Mouse (Mus musculus) T-cell, adult 2 months (primary cell): ENCODE measurements around the gene Vgf.

Source experiments
- DNase-seq: peaks from one replicate; pipeline ENCODE4 v3.0.0; 2022; ENCODE audit warnings: low spot score

The Vgf gene

DNA sequence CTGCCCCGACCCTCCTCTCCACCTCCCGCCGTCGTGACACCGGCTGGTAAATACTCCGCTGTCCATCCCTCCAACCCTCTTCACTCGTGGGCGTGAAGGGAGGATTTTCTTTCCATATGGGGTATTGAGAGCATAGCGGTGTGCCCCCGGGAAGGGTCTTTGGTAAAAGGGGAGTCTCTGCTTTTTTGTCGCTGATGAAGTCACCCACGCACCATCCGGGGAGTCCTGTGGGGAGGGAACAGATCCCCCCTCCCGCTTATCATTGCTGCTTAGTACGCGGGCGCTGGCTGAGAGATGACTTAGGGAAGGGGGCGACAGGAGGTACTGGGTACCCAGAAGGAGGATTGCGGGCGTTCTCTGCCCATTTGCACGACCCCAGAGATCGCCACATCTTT is 4.2 kb downstream of the Vgf start:
- DNase-seq = no peak

DNA sequence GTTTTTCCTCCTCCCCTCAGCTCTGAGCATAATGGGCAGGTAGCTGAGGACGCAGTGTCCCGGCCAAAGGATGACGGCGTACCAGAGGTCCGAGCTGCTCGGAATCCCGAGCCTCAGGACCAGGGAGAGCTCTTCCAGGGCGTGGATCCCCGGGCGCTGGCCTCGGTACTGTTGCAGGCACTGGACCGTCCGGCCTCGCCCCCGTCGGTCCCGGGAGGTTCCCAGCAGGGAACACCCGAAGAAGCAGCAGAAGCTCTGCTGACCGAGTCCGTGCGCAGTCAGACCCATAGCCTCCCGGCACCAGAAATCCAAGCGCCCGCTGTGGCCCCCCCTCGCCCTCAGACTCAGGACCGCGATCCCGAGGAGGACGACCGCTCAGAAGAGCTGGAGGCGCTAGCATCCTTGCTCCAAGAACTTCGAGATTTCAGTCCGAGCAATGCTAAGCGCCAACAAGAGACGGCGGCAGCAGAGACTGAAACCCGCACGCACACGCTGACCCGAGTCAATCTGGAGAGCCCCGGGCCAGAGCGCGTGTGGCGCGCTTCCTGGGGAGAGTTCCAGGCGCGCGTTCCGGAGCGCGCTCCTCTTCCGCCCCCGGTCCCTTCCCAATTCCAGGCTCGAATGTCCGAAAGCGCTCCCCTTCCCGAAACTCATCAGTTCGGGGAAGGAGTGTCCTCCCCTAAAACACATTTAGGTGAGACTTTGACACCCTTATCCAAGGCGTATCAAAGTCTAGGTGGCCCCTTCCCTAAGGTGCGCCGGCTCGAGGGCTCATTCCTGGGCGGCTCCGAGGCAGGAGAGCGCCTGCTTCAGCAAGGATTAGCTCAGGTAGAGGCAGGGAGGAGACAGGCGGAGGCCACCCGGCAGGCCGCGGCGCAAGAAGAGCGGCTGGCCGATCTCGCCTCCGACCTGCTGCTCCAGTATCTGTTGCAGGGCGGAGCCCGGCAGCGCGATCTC is 5.2 kb downstream of the Vgf start:
- DNase-seq = no peak

DNA sequence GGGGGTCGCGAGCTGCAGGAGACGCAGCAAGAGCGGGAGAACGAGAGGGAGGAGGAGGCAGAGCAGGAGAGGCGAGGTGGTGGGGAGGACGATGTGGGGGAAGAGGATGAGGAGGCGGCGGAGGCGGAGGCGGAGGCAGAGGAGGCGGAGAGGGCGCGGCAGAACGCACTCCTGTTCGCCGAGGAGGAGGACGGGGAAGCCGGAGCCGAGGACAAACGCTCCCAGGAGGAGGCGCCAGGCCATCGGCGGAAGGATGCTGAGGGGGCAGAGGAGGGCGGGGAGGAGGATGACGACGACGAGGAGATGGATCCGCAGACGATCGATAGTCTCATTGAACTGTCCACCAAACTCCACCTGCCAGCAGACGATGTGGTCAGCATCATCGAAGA is 5.8 kb downstream of the Vgf start:
- DNase-seq = peak; percentile 21

DNA sequence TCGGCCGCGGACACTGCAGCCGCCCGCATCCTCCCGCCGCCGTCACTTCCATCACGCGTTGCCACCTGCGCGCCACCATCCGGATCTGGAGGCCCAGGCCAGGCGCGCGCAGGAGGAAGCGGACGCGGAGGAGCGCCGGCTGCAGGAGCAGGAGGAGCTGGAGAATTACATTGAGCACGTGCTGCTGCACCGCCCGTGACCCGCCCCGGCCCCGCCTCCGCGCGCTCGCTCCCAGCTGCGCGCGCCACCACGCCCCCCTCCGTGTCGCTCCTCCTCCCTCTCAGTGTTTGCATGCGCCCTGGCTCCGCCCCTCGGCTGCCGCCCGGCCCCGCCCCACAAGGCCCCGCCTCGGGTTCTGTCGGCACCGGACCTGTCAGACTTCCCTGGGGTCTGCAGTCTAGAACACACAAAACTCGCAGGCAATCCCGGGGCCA is 6.5 kb downstream of the Vgf start:
- peak; percentile 76 for DNase-seq

DNA sequence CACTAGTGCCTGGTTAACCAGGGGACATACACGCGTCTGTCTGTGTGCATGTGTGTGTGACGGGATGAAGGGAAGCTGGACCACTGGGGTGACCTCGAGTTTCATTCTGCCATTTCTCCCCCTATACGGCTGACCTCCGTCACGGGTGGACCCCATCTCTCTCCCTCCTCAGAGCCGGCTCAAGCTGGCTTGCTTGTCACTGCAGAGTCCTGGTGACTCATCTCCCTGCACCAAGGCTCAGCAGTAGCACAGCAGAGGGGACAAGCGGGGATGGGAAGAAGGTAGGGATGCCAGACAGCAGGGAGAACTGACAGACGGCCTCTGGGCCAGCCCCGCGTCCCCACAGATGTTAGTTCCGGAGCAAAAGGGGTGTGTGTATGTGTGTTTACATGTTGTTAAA is 10.0 kb downstream of the Vgf start:
- no peak for DNase-seq

DNA sequence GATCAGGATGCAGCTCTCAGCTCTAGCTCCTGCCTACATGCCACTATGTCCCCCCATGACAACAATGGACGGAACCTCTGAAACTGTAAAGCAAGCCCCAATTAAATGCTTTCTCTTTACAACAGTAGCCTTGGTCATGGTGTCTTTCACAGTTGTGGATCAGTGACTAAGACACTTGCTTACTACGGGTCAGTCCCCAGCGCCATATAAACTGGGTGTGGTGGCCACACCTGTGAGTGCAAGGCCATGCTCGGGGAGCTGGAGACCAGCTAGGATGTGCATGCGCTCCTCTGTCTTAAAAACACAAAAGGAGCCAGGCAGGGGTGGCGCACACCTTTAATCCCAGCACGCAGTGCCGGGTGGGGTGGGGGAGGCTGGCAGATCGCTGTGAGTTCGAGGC is 13.3 kb downstream of the Vgf start:
- DNase-seq = no peak

DNA sequence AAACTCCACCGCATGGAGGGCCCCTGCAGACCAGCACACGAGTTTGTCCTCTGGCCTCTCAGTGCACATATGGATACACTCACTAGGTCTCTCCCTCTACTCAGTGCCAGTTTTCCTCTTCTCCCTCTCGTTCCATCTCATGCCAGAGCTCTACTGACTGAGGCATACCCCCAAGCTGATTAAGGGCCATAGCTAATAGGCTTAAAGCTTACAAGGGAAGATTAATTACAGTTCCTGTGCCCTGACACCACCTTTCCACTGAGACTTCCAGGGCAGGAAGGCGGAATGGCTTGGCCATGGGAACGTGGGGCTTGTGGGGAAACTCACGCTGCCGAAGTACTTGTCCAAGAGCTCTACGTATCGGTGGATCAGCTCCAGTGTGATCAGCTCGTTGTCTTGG is 15.2 kb downstream of the Vgf start:
- DNase-seq = no peak

DNA sequence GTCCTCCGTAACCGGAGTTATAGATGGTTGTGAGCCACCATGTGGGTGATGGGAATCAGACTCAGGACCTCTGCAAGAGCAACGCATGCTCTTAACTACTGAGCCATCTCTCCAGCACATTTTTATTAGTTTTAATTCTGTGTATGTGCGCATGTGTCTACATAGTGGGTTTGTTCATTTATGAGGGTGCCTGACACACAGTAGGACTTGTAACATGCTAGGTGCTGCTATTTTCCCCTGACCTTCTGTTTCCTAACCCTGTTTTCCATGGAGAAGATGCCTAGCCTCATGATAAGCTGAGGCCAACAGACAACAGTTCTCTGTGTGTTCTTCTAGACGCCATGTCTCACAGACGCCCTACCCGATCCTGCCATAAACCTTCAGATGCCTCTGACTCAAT is 17.8 kb downstream of the Vgf start:
- no peak for DNase-seq

DNA sequence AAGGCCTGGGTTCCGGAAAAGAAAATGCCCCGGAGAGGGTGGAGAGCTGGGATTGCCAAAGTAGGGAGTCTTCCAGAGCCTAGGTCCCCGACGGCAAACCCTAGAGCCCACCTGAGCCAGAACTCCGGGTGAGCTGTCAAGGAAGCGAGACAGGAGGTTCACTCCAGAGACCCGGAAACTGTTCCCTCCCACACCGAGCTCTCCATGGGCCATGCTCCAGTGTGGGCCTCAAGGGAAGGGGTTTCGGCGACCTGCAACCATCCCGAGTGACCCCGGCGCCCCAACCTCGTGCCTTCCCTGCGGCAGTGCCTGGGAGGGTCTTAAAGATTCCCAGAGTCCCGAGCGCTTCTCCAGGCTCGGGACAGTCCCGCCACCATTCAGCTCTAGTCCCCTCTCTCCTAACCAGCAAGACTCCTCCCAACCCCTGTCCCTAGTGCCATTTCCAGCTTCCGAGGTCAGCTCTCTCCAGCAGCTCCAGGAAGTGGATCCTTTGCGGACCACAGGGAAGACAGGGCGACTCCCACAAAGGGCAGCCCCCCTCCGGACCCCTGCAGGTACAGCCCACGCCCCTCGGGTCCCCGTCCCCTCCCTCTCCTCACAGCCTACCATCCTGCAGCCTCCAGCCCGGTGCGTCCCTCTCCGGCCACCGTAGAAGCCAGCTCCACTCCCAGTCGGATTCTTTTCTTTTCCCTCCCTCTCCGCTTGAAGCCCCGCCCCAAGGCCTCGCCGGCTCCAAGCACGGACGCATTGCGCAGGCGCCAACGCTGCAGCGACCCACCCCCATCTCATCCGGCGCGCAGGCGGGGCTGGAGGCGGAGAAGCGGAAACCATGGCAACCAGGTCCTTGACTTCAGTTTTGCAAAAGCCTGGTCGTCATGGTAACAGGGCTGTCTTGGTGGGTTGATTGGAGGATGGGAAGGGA is 19.5 kb downstream of the Vgf start, which contains the start of gene Ap1s1:
Gene Ap1s1 (minus strand): TSS at position 734 of the 922 bp plus-strand sequence.
- DNase-seq = peak; percentile 96

DNA sequence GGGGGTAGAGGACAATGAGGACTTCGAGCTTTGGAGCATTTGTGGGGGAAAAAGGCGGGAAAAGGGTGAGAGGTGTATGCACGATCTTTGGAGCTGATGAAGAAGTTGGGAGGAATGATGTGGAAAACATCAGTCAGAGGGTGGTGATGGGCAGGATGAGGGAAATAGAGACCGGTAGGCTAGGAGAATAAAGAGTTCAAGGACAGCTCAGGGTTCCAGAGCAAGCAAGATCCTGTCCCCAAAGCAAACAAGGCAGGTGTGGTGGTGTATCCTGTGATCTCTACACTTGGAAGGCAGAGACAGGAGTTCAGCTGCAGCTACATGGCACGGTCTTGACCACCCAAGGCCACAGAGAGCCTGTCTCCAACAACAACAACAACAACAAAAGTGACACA is 20.1 kb downstream of the Vgf start:
- DNase-seq = no peak

DNA sequence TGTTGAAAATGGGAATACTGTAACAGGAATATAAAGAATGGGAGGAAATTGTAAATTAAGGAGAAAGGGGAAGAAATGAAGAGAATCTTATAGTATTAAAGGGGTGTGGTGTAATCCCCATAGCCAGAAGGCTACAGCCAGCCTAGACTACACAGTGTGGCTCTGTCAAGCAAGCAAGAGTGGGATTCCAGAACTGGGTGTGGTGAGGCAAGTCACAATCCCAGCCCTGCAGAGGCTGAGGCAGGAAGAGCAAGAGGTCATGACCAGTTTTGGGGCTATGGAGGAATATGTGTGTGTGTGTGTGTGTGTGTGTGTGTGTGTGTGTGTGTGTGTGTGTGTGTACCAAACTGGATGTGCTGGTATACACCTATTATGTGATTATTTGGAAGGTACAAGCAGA is 20.8 kb downstream of the Vgf start:
- no peak for DNase-seq

DNA sequence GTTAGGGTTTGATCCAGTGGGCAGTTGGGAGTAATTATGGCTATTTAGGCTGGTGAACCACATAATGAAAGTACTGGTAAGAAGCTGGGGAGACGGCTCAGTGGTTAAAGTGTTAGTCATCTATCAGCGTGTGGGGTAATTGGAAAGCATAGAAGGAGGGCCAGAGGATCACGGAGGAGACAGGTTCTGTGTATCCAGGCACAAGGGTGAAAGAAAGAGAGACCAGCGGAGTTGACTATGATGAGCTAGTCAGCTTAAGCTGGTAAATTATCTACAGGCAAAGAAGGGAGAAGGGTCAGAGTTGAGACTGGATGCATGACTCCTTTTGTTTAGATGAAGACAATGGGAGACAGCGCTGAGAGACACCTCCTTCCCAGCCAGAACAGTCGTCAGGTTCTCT is 24.9 kb downstream of the Vgf start:
- DNase-seq = no peak

DNA sequence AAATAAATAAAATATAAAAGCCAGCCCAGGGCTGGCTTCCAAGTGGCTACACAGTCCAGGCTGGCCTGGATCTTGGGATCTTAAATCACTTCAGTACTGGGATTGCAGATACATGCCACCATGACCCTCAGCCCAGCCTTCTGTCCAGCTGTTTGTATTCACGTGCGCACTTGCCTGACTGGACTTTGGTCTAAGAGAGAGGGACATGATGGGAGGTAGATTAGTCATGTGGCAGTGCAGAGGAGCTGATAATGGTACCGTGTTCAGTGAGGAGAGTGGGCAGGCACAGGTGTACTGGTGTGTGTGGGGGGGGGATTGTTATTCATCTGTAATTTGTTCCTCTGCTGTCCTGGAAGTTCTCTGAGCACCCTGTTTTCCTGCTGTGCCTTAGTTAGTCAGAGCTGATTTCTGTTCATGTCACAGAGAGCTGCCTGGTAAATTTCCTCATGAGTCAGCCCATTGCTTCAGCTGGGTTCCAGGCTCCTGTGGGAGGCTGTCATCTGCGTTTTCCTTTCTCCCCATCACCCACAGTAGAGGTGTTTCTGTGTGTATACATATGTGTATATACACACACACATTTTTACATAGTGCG is 25.8 kb downstream of the Vgf start:
- DNase-seq = no peak

DNA sequence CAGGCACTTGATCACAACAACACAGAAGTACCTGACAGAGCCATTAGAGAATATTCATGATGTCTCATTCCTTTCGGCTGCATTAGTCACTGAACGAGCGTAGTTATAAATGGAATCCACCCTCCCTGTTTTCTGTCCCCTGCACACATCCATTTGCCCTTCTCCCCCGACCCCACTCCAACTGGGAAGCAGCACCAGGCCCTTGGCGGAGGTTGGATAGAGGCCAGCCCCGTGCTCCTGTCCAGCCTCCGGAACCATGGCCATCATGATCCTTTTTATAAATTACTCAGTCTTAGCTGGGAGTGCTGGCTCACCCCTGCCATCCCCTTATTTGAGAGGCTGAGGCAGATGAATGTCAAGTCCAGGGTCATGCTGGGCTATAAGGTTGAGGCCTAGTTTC is 28.1 kb downstream of the Vgf start:
- DNase-seq = no peak

DNA sequence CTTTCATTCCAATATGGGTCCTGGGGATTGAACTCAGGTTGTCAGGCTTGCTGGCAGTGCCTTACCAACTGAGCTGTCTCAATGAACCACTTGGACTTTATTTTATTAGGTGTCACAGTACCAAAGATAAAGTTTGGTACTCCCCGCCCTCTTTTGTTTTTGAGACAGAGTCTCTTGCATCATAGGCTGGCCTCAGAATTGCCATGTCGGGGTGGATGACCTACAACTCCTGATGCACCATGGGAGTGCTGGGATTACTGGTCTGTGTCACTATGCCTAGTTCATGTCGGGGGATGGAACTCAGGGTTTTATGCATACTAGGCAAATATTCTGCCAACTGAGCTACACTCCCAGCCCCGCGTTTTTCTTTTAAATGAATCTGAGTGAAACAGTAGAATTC is 28.7 kb downstream of the Vgf start:
- DNase-seq = no peak

DNA sequence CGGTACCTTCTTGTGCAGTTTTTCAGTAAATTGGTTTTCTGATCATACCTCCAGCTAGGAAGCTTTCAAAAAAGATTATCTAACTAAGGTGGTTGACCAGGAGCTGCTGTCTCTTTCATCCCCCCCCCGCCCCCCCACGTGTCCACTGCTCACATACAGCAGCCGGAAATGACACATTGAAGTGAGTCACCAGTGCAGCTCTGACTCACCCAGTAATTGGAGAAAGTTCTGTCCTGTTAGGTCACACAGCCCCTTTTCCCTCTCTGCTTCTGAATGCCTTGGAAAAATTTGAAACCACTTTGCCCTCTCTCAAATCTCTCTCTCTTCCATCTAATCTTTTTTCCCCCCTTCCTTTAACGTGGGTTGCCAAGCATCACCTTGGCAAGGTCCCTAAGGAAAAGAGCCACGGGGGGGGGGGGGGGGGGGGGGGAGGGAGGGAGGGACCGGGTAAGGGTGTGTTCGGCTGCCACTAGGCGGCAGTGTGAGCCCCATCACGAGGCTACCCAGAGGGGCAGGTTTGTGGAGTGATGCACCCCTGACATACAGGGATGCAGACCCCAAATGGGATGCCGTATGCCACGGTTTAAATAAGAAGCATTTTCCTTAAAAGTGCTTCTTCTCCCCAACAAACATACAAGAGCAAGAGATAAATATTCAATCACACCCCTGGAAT is 35.8 kb downstream of the Vgf start:
- DNase-seq = no peak

DNA sequence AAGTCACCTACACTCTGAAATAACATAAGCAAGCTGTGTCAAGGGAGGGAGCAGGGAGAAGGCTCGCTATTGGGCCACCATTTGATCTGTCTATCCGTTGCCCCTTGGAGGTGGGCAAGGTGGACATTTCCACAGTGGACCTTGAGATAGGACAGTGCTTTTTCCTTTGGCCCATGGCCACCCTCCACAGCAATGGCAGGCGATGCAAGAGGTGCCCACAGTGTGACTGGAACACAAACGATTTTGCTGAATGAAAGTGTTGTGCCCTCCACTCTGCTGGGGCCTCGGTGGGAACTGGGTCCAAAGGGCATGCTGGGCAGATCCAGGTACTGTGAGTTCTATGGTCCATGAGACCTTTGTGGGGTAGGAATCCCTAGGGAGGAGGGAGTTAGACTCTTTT is 36.4 kb downstream of the Vgf start:
- no peak for DNase-seq

DNA sequence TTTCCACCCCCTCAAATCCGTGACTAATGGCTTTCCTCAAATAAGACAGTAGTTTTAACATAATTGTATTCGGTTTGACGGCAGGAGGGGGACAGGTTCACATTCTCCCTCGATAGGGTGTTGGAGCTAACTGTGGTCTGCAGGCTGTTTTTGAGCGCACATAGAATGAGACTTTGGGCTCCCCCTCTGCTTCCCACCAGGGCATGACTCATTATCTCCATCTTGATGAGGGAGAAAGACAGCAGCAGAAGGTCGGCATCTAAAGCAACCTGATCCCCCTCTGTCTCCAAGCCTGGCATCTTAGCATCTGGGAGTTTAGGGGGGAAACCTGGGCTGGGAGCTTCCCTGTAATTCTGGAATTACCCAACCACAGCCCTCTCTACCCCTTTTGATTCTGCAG is 39.3 kb downstream of the Vgf start:
- no peak for DNase-seq

DNA sequence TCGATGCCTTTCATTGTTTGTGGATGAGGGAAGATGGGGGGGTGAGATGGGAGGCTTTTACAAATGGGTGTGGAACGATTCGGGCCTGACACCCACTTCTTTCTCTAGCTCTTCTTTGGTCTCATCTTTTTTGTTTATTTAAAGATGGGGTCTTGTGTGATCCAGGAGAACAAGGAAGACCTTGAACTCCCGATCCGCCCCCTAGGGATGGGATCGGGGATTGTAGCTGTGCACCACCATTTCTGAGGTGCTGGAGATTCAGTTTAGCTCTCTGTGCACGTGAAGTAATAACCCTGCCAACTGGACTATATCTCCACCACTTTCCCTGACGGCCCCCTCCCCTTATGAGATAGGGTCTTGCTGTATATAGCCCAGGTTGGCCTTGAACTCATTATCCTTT is 39.7 kb downstream of the Vgf start:
- no peak for DNase-seq

DNA sequence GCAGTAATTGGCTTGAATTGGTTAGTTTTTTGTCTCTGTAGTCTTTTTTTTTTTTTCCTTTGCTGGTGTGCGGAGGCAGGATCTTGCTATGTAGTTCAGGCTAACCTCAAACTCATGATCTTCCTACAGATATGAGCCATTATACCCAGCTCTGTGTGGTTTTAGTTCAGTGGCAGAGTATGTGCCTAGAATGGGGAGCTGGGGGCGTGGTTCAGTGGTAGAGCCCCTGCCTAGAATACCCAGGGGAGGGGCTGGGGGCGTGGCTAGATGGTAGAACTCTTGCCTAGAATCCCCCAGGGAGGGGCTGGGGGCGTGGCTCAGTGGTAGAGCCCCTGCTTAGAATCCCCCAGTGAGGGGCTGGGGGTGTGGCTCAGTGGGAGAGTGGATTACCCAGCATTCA is 42.5 kb downstream of the Vgf start:
- no peak for DNase-seq

DNA sequence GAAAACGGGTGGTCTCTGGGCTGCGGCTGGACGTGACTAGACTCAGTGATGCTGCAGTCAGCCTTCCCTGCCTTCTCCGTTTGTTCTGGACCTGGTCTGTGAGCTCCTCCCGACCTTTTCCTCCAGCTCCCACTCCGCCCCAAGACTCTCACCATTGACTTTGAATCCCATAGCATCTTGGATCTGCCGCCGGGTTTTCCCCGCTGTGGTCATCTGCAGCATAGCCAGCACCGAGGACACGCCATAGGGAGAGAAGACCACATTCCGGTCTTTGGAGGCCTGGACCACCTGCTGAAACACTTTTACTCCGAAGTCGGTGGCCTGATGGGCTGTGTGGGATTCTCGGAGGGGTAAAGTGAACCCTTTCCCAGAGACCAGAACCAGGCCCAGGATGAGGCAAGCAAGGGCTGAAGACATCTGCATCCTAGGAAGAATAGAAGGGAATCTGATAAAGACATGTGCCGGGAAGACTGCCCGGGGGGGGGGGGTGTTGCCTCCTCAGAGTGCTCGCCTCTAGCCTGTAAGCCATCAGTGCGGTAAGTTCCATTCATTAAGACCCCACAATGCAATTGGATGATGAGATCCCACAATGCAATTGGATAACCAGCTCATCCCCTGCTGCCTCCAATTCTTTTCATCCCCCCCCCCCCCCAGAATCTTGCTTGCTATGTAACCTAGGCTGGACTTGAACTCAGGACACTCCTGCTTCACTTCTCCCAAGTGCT is 44.9 kb downstream of the Vgf start:
- no peak for DNase-seq
